Mouse (Mus musculus) C2C12 (cell line): ENCODE measurements around the gene Nfkbib.

Source experiments
- CTCF ChIP-seq: IDR thresholded peaks from one replicate; pipeline ENCODE4 v1.5.1; 2011; ENCODE audit not compliant: control insufficient read depth, insufficient read depth, insufficient read length
- MYOG ChIP-seq: IDR thresholded peaks from one replicate; pipeline ENCODE4 v1.6.1; 2011; ENCODE audit not compliant: control insufficient read depth, insufficient read length; ENCODE audit errors: extremely low read depth
- USF1 ChIP-seq: IDR thresholded peaks from one replicate; pipeline ENCODE4 v1.6.1; 2011; ENCODE audit warnings: low read depth, mild to moderate bottlenecking, control low read depth, moderate library complexity

- TF ChIP-seq CTCF: no peak
- TF ChIP-seq USF1: no peak
- TF ChIP-seq MYOG: no peak
These were observed 49.6 kb upstream of the Nfkbib start for GRCm38 (mm10) chr7:28816920-28817319.
